Mouse (Mus musculus): ENCODE data around the gene Kdm8.

GRCm38 (mm10) chr7:125475601-125476251 is 31.2 kb downstream of the Kdm8 start:
- TF ChIP-seq CTCF (IDR thresholded peaks at IDR 0.05; ENCODE audit: low read depth, low read length) = no peak
- TF ChIP-seq POLR2AphosphoS5 (IDR thresholded peaks at IDR 0.05; ENCODE audit: insufficient replicate concordance, low read depth, low read length) = no peak
- TF ChIP-seq TAL1 (conservative IDR thresholded peaks at IDR 0.05; ENCODE audit: low read depth, low read length) = no peak

Data from G1E (cell line).